Mouse (Mus musculus) hindbrain, embryonic 13.5 days (tissue): Measurements from ENCODE around the gene P2ry6. TPM values are rescaled to one million over a fixed set of nuclear protein-coding genes. Genes with fewer than 3 reads are reported as not detected.

Experiments used
- ATAC-seq: fragments of 200-750 bp; cut with Nextera tagmentation; 2 replicates; pipeline ENCODE4 v1.8.0; 2017; ENCODE audit warnings: moderate TSS enrichment; ENCODE audit not compliant: low FRiP score
- H3K27ac ChIP-seq: fragments of 300-500 bp; sonication (generic); 2 replicates; pipeline ENCODE4 v1.5.1; 2015; ENCODE audit warnings: inconsistent platforms, mild to moderate bottlenecking, moderate library complexity
- H3K27me3 ChIP-seq: fragments of 300-500 bp; sonication (generic); 2 replicates; pipeline ENCODE4 v1.6.1; 2015; ENCODE audit warnings: mild to moderate bottlenecking, inconsistent platforms
- H3K36me3 ChIP-seq: fragments of 300-500 bp; sonication (generic); 2 replicates; pipeline ENCODE4 v1.6.1; 2015; ENCODE audit warnings: mild to moderate bottlenecking, inconsistent platforms
- H3K4me1 ChIP-seq: fragments of 300-500 bp; sonication (generic); replicated peaks from 2 replicates; pipeline ENCODE4 v1.6.1; 2015; ENCODE audit warnings: inconsistent platforms
- H3K4me2 ChIP-seq: fragments of 300-500 bp; sonication (generic); 2 replicates; pipeline ENCODE4 v1.6.1; 2015; ENCODE audit warnings: inconsistent platforms, mild to moderate bottlenecking, moderate library complexity
- H3K4me3 ChIP-seq: fragments of 300-500 bp; sonication (generic); 2 replicates; pipeline ENCODE4 v1.5.1; 2015; ENCODE audit warnings: mild to moderate bottlenecking, inconsistent platforms
- H3K9ac ChIP-seq: fragments of 300-500 bp; sonication (generic); 2 replicates; pipeline ENCODE4 v1.6.1; 2015; ENCODE audit warnings: mild to moderate bottlenecking, inconsistent platforms
- H3K9me3 ChIP-seq: fragments of 300-500 bp; sonication (generic); 2 replicates; pipeline ENCODE4 v1.6.1; 2016; ENCODE audit warnings: inconsistent platforms
- WGBS: fragments of 180-500 bp; shearing (Covaris S2); methylation state at CpG from one replicate; pipeline ENCODE4 v1.1.7; 2015; 5-methylcytosine and 5-hydroxymethylcytosine counted together
- polyA plus RNA-seq: library from polyadenylated mRNA; unstranded; fragments of >200 nt; fragmentation: Nextera tagmentation; extraction: Ambion mirVana; gene quantifications from 2 replicates; pipeline ENCODE4 v1.2.1, GENCODE M21; 2015

The P2ry6 gene
- polyA plus RNA-seq, 1 experiment from 2014 or later: 3.5 TPM

GRCm38 (mm10) chr7:100951903-100952302, 22.5 kb downstream of the P2ry6 start:
- Histone ChIP-seq H3K4me1 (0 out of 2 replicates have a peak, but pooled peaks cover 4% of the 10 kb centered on the region), H3K9ac (no peak overlapping the region), H3K27ac (no peak overlapping the region), H3K9me3 (no peaks in the 10 kb centered on the region), H3K27me3 (0 out of 2 replicates have a peak, but pooled peaks cover 4% of the 10 kb centered on the region), H3K4me2 (no peak overlapping the region), H3K4me3 (no peak overlapping the region), H3K36me3 (no peaks in the 10 kb centered on the region)
- WGBS: 68% methylated on average over 2 of the region's 2 CpGs
- ATAC-seq: no peak

- Histone ChIP-seq H3K27me3 (0 out of 2 replicates have a peak, but pooled peaks cover 4% of the 10 kb centered on the region), H3K9me3 (no peaks in the 10 kb centered on the region), H3K27ac (no peak overlapping the region), H3K4me2 (no peak overlapping the region), H3K9ac (no peak overlapping the region), H3K4me1 (0 out of 2 replicates have a peak, but pooled peaks cover 4% of the 10 kb centered on the region), H3K4me3 (no peak overlapping the region), H3K36me3 (no peaks in the 10 kb centered on the region)
- 66% methylated on average over 12 of the region's 12 CpGs for WGBS
- no peak for ATAC-seq
Observed at GRCm38 (mm10) chr7:100950481-100951010, 23.9 kb downstream of the P2ry6 start.

- 58% methylated on average over 5 of the region's 5 CpGs for WGBS
- Histone ChIP-seq H3K27ac (peak overlapping the region; percentile 41; the same call in 1 of the 2 replicates), H3K4me3 (no peak overlapping the region), H3K4me1 (0 out of 2 replicates have a peak, but pooled peaks cover 4% of the 10 kb centered on the region), H3K27me3 (0 out of 2 replicates have a peak, but pooled peaks cover 4% of the 10 kb centered on the region), H3K36me3 (no peaks in the 10 kb centered on the region), H3K9me3 (no peaks in the 10 kb centered on the region), H3K9ac (no peak overlapping the region), H3K4me2 (no peak overlapping the region)
- no peak for ATAC-seq
Observed at GRCm38 (mm10) chr7:100950031-100950430, 24.4 kb downstream of the P2ry6 start.

- H3K36me3 ChIP-seq: no peaks in the 10 kb centered on the region
- H3K4me3 ChIP-seq: no peak overlapping the region
- no peak for ATAC-seq
- no peak overlapping the region for H3K9ac ChIP-seq
- H3K27ac ChIP-seq: no peak overlapping the region
- H3K9me3 ChIP-seq: no peaks in the 10 kb centered on the region
- 87% methylated on average over 5 of the region's 5 CpGs for WGBS
- H3K4me1 ChIP-seq: peaks cover 21% of the 10 kb centered on the region
- no peak overlapping the region for H3K4me2 ChIP-seq
- peaks cover 7% of the 10 kb centered on the region; the same call in 1 of the 2 replicates for H3K27me3 ChIP-seq
Observed at GRCm38 (mm10) chr7:100944738-100945137, 29.7 kb downstream of the P2ry6 start.

GRCm38 (mm10) chr7:100944306-100944705, 30.1 kb downstream of the P2ry6 start:
- H3K27ac ChIP-seq: no peak overlapping the region
- no peak overlapping the region for H3K4me3 ChIP-seq
- peaks cover 3% of the 10 kb centered on the region; the same call in 1 of the 2 replicates for H3K27me3 ChIP-seq
- 63% methylated on average over 2 of the region's 2 CpGs for WGBS
- H3K9me3 ChIP-seq: no peaks in the 10 kb centered on the region
- no peaks in the 10 kb centered on the region for H3K36me3 ChIP-seq
- no peak overlapping the region for H3K4me2 ChIP-seq
- H3K4me1 ChIP-seq: peaks cover 21% of the 10 kb centered on the region
- H3K9ac ChIP-seq: no peak overlapping the region
- ATAC-seq: no peak

- Histone ChIP-seq H3K9ac (no peak overlapping the region), H3K4me3 (no peak overlapping the region), H3K27ac (peak overlapping the region; percentile 72; the same call in 1 of the 2 replicates), H3K27me3 (peaks cover 3% of the 10 kb centered on the region; the same call in 1 of the 2 replicates), H3K36me3 (no peaks in the 10 kb centered on the region), H3K4me1 (peaks cover 21% of the 10 kb centered on the region), H3K4me2 (no peak overlapping the region), H3K9me3 (no peaks in the 10 kb centered on the region)
- peak; percentile 66 for ATAC-seq
- 48% methylated on average over 12 of the region's 12 CpGs for WGBS
Observed at GRCm38 (mm10) chr7:100942789-100943615, 31.4 kb downstream of the P2ry6 start.

GRCm38 (mm10) chr7:100941169-100941568, 33.3 kb downstream of the P2ry6 start:
- H3K36me3 ChIP-seq: no peaks in the 10 kb centered on the region
- WGBS: 38% methylated on average over 5 of the region's 5 CpGs

GRCm38 (mm10) chr7:100938106-100938505, 36.3 kb downstream of the P2ry6 start:
- Histone ChIP-seq H3K9me3 (no peaks in the 10 kb centered on the region), H3K4me1 (peaks cover 12% of the 10 kb centered on the region), H3K27me3 (peaks cover 17% of the 10 kb centered on the region), H3K36me3 (no peaks in the 10 kb centered on the region), H3K27ac (no peak overlapping the region), H3K9ac (no peak overlapping the region), H3K4me3 (no peak overlapping the region), H3K4me2 (no peak overlapping the region)
- WGBS: 90% methylated on average over 16 of the region's 16 CpGs
- ATAC-seq: no peak

More at GRCm38 (mm10) chr7:100941169-100941568, 33.3 kb downstream of the P2ry6 start:
- Histone ChIP-seq H3K27ac (no peak overlapping the region), H3K27me3 (peaks cover 3% of the 10 kb centered on the region; the same call in 1 of the 2 replicates), H3K4me3 (no peak overlapping the region), H3K4me2 (no peak overlapping the region), H3K9ac (no peak overlapping the region), H3K9me3 (no peaks in the 10 kb centered on the region), H3K4me1 (peaks cover 21% of the 10 kb centered on the region)
- ATAC-seq: no peak

- Histone ChIP-seq H3K4me3 (no peak overlapping the region), H3K9ac (no peak overlapping the region), H3K9me3 (no peaks in the 10 kb centered on the region), H3K36me3 (no peaks in the 10 kb centered on the region), H3K4me1 (peaks cover 11% of the 10 kb centered on the region), H3K27ac (no peak overlapping the region), H3K4me2 (no peak overlapping the region), H3K27me3 (peaks cover 23% of the 10 kb centered on the region)
- ATAC-seq: no peak
- WGBS: 69% methylated on average over 3 of the region's 3 CpGs
Observed at GRCm38 (mm10) chr7:100937481-100937880, 37.0 kb downstream of the P2ry6 start.

- H3K4me2 ChIP-seq: no peak overlapping the region
- peaks cover 60% of the 10 kb centered on the region for H3K27me3 ChIP-seq
- H3K4me3 ChIP-seq: no peak overlapping the region
- ATAC-seq: no peak
- no peaks in the 10 kb centered on the region for H3K36me3 ChIP-seq
- peaks cover 45% of the 10 kb centered on the region for H3K4me1 ChIP-seq
- H3K27ac ChIP-seq: no peak overlapping the region
- no peak overlapping the region for H3K9ac ChIP-seq
- H3K9me3 ChIP-seq: no peaks in the 10 kb centered on the region
Observed at GRCm38 (mm10) chr7:100933520-100933919, 40.9 kb downstream of the P2ry6 start.

- peak; percentile 77 for ATAC-seq
- Histone ChIP-seq H3K27me3 (peaks cover 69% of the 10 kb centered on the region), H3K27ac (peak overlapping the region; percentile 81), H3K4me1 (peaks cover 55% of the 10 kb centered on the region), H3K9me3 (no peaks in the 10 kb centered on the region), H3K36me3 (no peaks in the 10 kb centered on the region), H3K4me3 (peak overlapping the region; percentile 50), H3K9ac (peak overlapping the region; percentile 76; the same call in 1 of the 2 replicates), H3K4me2 (peak overlapping the region; percentile 80)
- WGBS: under 1% methylated on average over 27 of the region's 27 CpGs
Observed at GRCm38 (mm10) chr7:100932481-100933007, 41.9 kb downstream of the P2ry6 start.

GRCm38 (mm10) chr7:100931926-100932480, 42.4 kb downstream of the P2ry6 start, which contains the start of gene Arhgef17:
Gene Arhgef17 (minus strand): TSS chr7:100932107.
- no peaks in the 10 kb centered on the region for H3K9me3 ChIP-seq
- peak within 1 kb of the TSS; percentile 50 for H3K4me3 ChIP-seq
- no peaks in the 10 kb centered on the region for H3K36me3 ChIP-seq
- peak within 1 kb of the TSS; percentile 80 for H3K4me2 ChIP-seq
- peak; percentile 68 for ATAC-seq
- H3K27me3 ChIP-seq: peaks cover 74% of the 10 kb centered on the region
- peak within 1 kb of the TSS; percentile 76 for H3K9ac ChIP-seq
- WGBS: under 1% methylated on average over 33 of the region's 35 CpGs
- peak within 1 kb of the TSS; percentile 81 for H3K27ac ChIP-seq
- peaks cover 60% of the 10 kb centered on the region for H3K4me1 ChIP-seq
